Mouse (Mus musculus) bone marrow, adult 2 months (tissue): ENCODE results near the gene Pbx2.

Experiments
- CTCF ChIP-seq: fragments of 200-500 bp; IDR thresholded peaks from 2 replicates; pipeline ENCODE4 v1.5.1; 2011; ENCODE audit warnings: low read length, control low read depth; ENCODE audit not compliant: control insufficient read depth, insufficient read depth
- POLR2A ChIP-seq: fragments of 200-500 bp; IDR thresholded peaks from 2 replicates; pipeline ENCODE4 v1.6.1; 2011; ENCODE audit warnings: low read depth, mild to moderate bottlenecking, control low read depth, low read length, borderline replicate concordance; ENCODE audit not compliant: control insufficient read depth

DNA sequence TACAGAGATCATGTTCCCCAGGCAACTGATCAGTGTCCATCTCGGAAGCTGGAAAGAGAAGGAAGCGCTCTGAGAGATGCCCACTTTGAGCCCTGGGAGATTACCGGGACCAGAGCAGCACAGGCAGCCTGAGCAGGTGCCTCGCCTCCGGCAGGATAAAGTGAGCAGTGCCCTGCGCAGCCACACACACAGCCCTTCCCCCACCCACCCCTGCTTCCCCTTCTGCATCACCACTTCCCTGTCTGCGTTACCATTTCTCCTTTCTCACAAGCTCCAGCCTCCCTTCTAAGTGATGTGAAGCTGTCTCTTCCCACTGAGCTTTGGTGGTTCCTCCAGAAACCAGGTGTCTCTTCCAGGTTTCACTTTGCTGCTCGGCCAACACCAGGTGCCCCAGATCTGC lies 29.9 kb upstream of the Pbx2 start:
- peak; percentile 56; the same call in 1 of the 2 replicates for TF ChIP-seq POLR2A
- TF ChIP-seq CTCF, result no peak
